Mouse (Mus musculus): ENCODE measurements at regions not wholly inside any gene's neighbourhood (a gene's known extent, or its start where the extent isn't known, plus 50 kb on each side); places are given as distances from the start of the nearest gene placed in this dataset.

GRCm38 (mm10) chr17:67451966-67452365 lies 97.7 kb upstream of the Ptprm start:
- no peak for TF ChIP-seq POLR2A (IDR thresholded peaks at IDR 0.05; ENCODE audit: extremely low read depth, insufficient read depth, low read length)
- TF ChIP-seq CTCF (IDR thresholded peaks at IDR 0.05; ENCODE audit: extremely low read depth, insufficient read depth, low read length), result no peak
- peaks cover 1% of the 10 kb centered on the region; the same call in 1 of the 2 replicates for H3K4me1 ChIP-seq (ENCODE audit: control insufficient read depth, insufficient read depth, low read length)
- no peak overlapping the region for H3K27ac ChIP-seq (ENCODE audit: insufficient read depth, low read length)
- no peak overlapping the region for H3K4me3 ChIP-seq (ENCODE audit: insufficient read depth, low read length)

GRCm38 (mm10) chr17:67451081-67451480 lies 96.8 kb upstream of the Ptprm start:
- H3K4me3 ChIP-seq (ENCODE audit: insufficient read depth, low read length), result no peak overlapping the region
- TF ChIP-seq CTCF (IDR thresholded peaks at IDR 0.05; ENCODE audit: extremely low read depth, insufficient read depth, low read length), result no peak
- no peak for TF ChIP-seq POLR2A (IDR thresholded peaks at IDR 0.05; ENCODE audit: extremely low read depth, insufficient read depth, low read length)
- H3K27ac ChIP-seq (ENCODE audit: insufficient read depth, low read length), result no peak overlapping the region
- peaks cover 3% of the 10 kb centered on the region; the same call in 1 of the 2 replicates for H3K4me1 ChIP-seq (ENCODE audit: control insufficient read depth, insufficient read depth, low read length)

- Histone ChIP-seq H3K4me3 (ENCODE audit: insufficient read depth, low read length) (no peak overlapping the region), H3K4me1 (ENCODE audit: control insufficient read depth, insufficient read depth, low read length) (peaks cover 3% of the 10 kb centered on the region; the same call in 1 of the 2 replicates), H3K27ac (ENCODE audit: insufficient read depth, low read length) (no peak overlapping the region)
- TF ChIP-seq POLR2A (IDR thresholded peaks at IDR 0.05; ENCODE audit: extremely low read depth, insufficient read depth, low read length) (no peak), CTCF (IDR thresholded peaks at IDR 0.05; ENCODE audit: extremely low read depth, insufficient read depth, low read length) (no peak)
Measured at GRCm38 (mm10) chr17:67450021-67450420, 95.8 kb upstream of the Ptprm start.

GRCm38 (mm10) chr17:67445986-67446385 lies 91.7 kb upstream of the Ptprm start:
- Histone ChIP-seq H3K4me3 (ENCODE audit: insufficient read depth, low read length) (no peak overlapping the region), H3K4me1 (ENCODE audit: control insufficient read depth, insufficient read depth, low read length) (0 out of 2 replicates have a peak, but pooled peaks cover 2% of the 10 kb centered on the region), H3K27ac (ENCODE audit: insufficient read depth, low read length) (no peak overlapping the region)
- TF ChIP-seq CTCF (IDR thresholded peaks at IDR 0.05; ENCODE audit: extremely low read depth, insufficient read depth, low read length) (no peak), POLR2A (IDR thresholded peaks at IDR 0.05; ENCODE audit: extremely low read depth, insufficient read depth, low read length) (no peak)

GRCm38 (mm10) chr17:67440961-67441360 lies 86.7 kb upstream of the Ptprm start:
- no peak for TF ChIP-seq CTCF (IDR thresholded peaks at IDR 0.05; ENCODE audit: extremely low read depth, insufficient read depth, low read length)
- TF ChIP-seq POLR2A (IDR thresholded peaks at IDR 0.05; ENCODE audit: extremely low read depth, insufficient read depth, low read length), result no peak
- Histone ChIP-seq H3K4me1 (ENCODE audit: control insufficient read depth, insufficient read depth, low read length) (no peaks in the 10 kb centered on the region), H3K27ac (ENCODE audit: insufficient read depth, low read length) (no peak overlapping the region), H3K4me3 (ENCODE audit: insufficient read depth, low read length) (no peak overlapping the region)

- Histone ChIP-seq H3K4me1 (ENCODE audit: control insufficient read depth, insufficient read depth, low read length) (no peaks in the 10 kb centered on the region), H3K4me3 (ENCODE audit: insufficient read depth, low read length) (no peak overlapping the region), H3K27ac (ENCODE audit: insufficient read depth, low read length) (no peak overlapping the region)
- TF ChIP-seq POLR2A (IDR thresholded peaks at IDR 0.05; ENCODE audit: extremely low read depth, insufficient read depth, low read length), result no peak
Measured at GRCm38 (mm10) chr17:67419956-67420711, 65.9 kb upstream of the Ptprm start.

GRCm38 (mm10) chr17:67412546-67413250 lies 58.4 kb upstream of the Ptprm start:
- H3K4me1 ChIP-seq (ENCODE audit: control insufficient read depth, insufficient read depth, low read length), result no peaks in the 10 kb centered on the region
- TF ChIP-seq CTCF (IDR thresholded peaks at IDR 0.05; ENCODE audit: extremely low read depth, insufficient read depth, low read length) (no peak), POLR2A (IDR thresholded peaks at IDR 0.05; ENCODE audit: extremely low read depth, insufficient read depth, low read length) (no peak)
- no peak overlapping the region for H3K4me3 ChIP-seq (ENCODE audit: insufficient read depth, low read length)
- no peak overlapping the region for H3K27ac ChIP-seq (ENCODE audit: insufficient read depth, low read length)

GRCm38 (mm10) chr17:67409911-67410310 lies 55.7 kb upstream of the Ptprm start:
- TF ChIP-seq CTCF (IDR thresholded peaks at IDR 0.05; ENCODE audit: extremely low read depth, insufficient read depth, low read length) (no peak), POLR2A (IDR thresholded peaks at IDR 0.05; ENCODE audit: extremely low read depth, insufficient read depth, low read length) (no peak)
- Histone ChIP-seq H3K4me3 (ENCODE audit: insufficient read depth, low read length) (no peak overlapping the region), H3K4me1 (ENCODE audit: control insufficient read depth, insufficient read depth, low read length) (no peaks in the 10 kb centered on the region), H3K27ac (ENCODE audit: insufficient read depth, low read length) (no peak overlapping the region)

- Histone ChIP-seq H3K4me3 (ENCODE audit: insufficient read depth, low read length) (no peak overlapping the region), H3K4me1 (ENCODE audit: control insufficient read depth, insufficient read depth, low read length) (no peaks in the 10 kb centered on the region), H3K27ac (ENCODE audit: insufficient read depth, low read length) (no peak overlapping the region)
- TF ChIP-seq CTCF (IDR thresholded peaks at IDR 0.05; ENCODE audit: extremely low read depth, insufficient read depth, low read length) (no peak), POLR2A (IDR thresholded peaks at IDR 0.05; ENCODE audit: extremely low read depth, insufficient read depth, low read length) (no peak)
Measured at GRCm38 (mm10) chr17:67405934-67406333, 51.7 kb upstream of the Ptprm start.
